11 mouse cellular contexts compared by ENCODE assay signal in genomic region chr6:92532896-92533295, GRCm38 (mm10).
A peak's percentile ranks its signal among the peaks of the same experiment; 100 is the strongest.
DNase-seq lines count a peak whose midpoint lies in the region; ATAC-seq and TF ChIP-seq lines count a peak whose summit lies in the region.
"Had no signal": no experiment of that assay in that cellular context is flagged by ENCODE, and none has a peak within 500 bp of the region (broad histone marks: within the 10 kb centered on the region; RNA-seq: fewer than 3 reads in every experiment).

No protein-coding gene starts in this region.

- 30% methylated on average over 3 of the region's 3 CpGs for WGBS in intestine, postnatal 0 days

- H3K4me2 ChIP-seq in intestine, postnatal 0 days (replicated peaks; ENCODE audit: low read depth), result peak overlapping the region; percentile 56

- DNase-seq in heart, adult 11 months, result peak; percentile 77
- no peak for DNase-seq in heart, postnatal 36 days
- DNase-seq in kidney, postnatal 14 days, result peak; percentile 11
- DNase-seq in kidney, adult 11 months, result no peak
- no peak for DNase-seq in embryo, embryonic 10 days (ENCODE audit: low spot score)
- no peak for DNase-seq in gastrocnemius, adult 8-10 months (ENCODE audit: low spot score in 2 of 2)
- DNase-seq: cerebellum, postnatal 36 days; lung, adult 18-20 months; right cerebral cortex, postnatal 14 days had no signal

- H3K27ac ChIP-seq in cortical plate, adult 2 months (ENCODE audit: insufficient read depth, low read length), result no peak overlapping the region; the same call in 1 of the 2 replicates
- no peak overlapping the region for H3K27ac ChIP-seq in intestine, postnatal 0 days (ENCODE audit: low read depth, low read length)

- peak overlapping the region; percentile 46 for H3K4me3 ChIP-seq in cortical plate, adult 2 months (ENCODE audit: insufficient read depth, low read length)
- H3K4me3 ChIP-seq in intestine, postnatal 0 days (ENCODE audit: low read depth, low read length), result 0 out of 2 replicates have a peak overlapping the region, but pooled peaks have one; percentile 48

- intact Hi-C loops in heart, postnatal 36 days (cut with DNase I), result loop anchor here (5.0 to 10.0 kb wide), 3 partner anchors 51 to 134 kb away; no protein-coding TSS in a partner anchor

- TF ChIP-seq CTCF in cortical plate, adult 2 months (IDR thresholded peaks at IDR 0.05; ENCODE audit: extremely low read depth, insufficient read depth, low read length), result no peak
- TF ChIP-seq CTCF in intestine, postnatal 0 days (IDR thresholded peaks at IDR 0.05; ENCODE audit: low read depth), result no peak

- no peak for TF ChIP-seq POLR2A in cortical plate, adult 2 months (IDR thresholded peaks at IDR 0.05; ENCODE audit: extremely low read depth, insufficient read depth, low read length)

- H3K36me3 ChIP-seq in intestine, postnatal 0 days (ENCODE audit: control insufficient read depth, insufficient read depth), result no peaks in the 10 kb centered on the region

- no peak for ATAC-seq in intestine, postnatal 0 days

- no peaks in the 10 kb centered on the region; the same call in 1 of the 2 replicates for H3K4me1 ChIP-seq in cortical plate, adult 2 months (ENCODE audit: control insufficient read depth, insufficient read depth, low read length)
- H3K4me1 ChIP-seq in intestine, postnatal 0 days (replicated peaks; ENCODE audit: control insufficient read depth, insufficient read depth, low read length), result no peaks in the 10 kb centered on the region

- no peak overlapping the region for H3K9ac ChIP-seq in intestine, postnatal 0 days (ENCODE audit: low read depth, low read length)

- no peaks in the 10 kb centered on the region for H3K9me3 ChIP-seq in intestine, postnatal 0 days (ENCODE audit: control insufficient read depth)

- H3K27me3 ChIP-seq in intestine, postnatal 0 days (replicated peaks; ENCODE audit: control insufficient read depth, insufficient read depth, low read length), result no peaks in the 10 kb centered on the region

Comparison
In these comparisons a context has a peak if more than half of its experiments do, and no peak if none do; other contexts are left out.
1. DNase-seq: peak in heart, adult 11 months (single experiment) and kidney, postnatal 14 days (single experiment); none in heart, postnatal 36 days (0 of 2), kidney, adult 11 months (single experiment), embryo, embryonic 10 days (single experiment) and gastrocnemius, adult 8-10 months (0 of 2).